Mouse (Mus musculus) C2C12 (cell line): ENCODE measurements around the gene Hsd17b13. TPM values are rescaled to one million over a fixed set of nuclear protein-coding genes. Genes with fewer than 3 reads are reported as not detected.
A peak's percentile ranks its signal among the peaks of the same experiment; 100 is the strongest.

Experiments used
- H3K27me3 ChIP-seq: one replicate; pipeline ENCODE4 v1.6.1; 2011; ENCODE audit not compliant: control insufficient read depth, insufficient read depth, insufficient read length
- H3K36me3 ChIP-seq: one replicate; pipeline ENCODE4 v1.6.1; 2011; ENCODE audit not compliant: control insufficient read depth, insufficient read depth
- H3K4me3 ChIP-seq: one replicate; pipeline ENCODE4 v1.5.1; 2011; ENCODE audit warnings: mild to moderate bottlenecking, control low read depth; ENCODE audit not compliant: poor library complexity, insufficient read depth, severe bottlenecking
- H3K79me2 ChIP-seq: one replicate; pipeline ENCODE4 v1.6.1; 2011; ENCODE audit not compliant: control insufficient read depth, insufficient read depth
- H3K79me3 ChIP-seq: one replicate; pipeline ENCODE4 v1.6.1; 2011; ENCODE audit warnings: low read depth, control low read depth
- H3ac ChIP-seq: one replicate; pipeline ENCODE3; 2011; ENCODE audit warnings: low read depth; ENCODE audit not compliant: control insufficient read depth, insufficient read length
- CEBPB ChIP-seq: IDR thresholded peaks from one replicate; pipeline ENCODE4 v1.6.1; 2011; ENCODE audit warnings: low read depth, mild to moderate bottlenecking, control low read depth, moderate library complexity
- CTCF ChIP-seq: IDR thresholded peaks from one replicate; pipeline ENCODE4 v1.5.1; 2011; ENCODE audit not compliant: control insufficient read depth, insufficient read depth, insufficient read length
- FOSL1 ChIP-seq: IDR thresholded peaks from one replicate; pipeline ENCODE4 v1.8.0; 2011; ENCODE audit warnings: mild to moderate bottlenecking, low read length; ENCODE audit not compliant: poor library complexity, insufficient read depth, severe bottlenecking
- MAX ChIP-seq: IDR thresholded peaks from one replicate; pipeline ENCODE4 v1.6.1; 2011; ENCODE audit warnings: mild to moderate bottlenecking, control low read depth
- MYOD1 ChIP-seq: IDR thresholded peaks from one replicate; pipeline ENCODE4 v1.6.1; 2011; ENCODE audit warnings: low read depth; ENCODE audit not compliant: control insufficient read depth, insufficient read length
- MYOG ChIP-seq: IDR thresholded peaks from one replicate; pipeline ENCODE4 v1.6.1; 2011; ENCODE audit not compliant: control insufficient read depth, insufficient read length; ENCODE audit errors: extremely low read depth
- USF1 ChIP-seq: IDR thresholded peaks from one replicate; pipeline ENCODE4 v1.6.1; 2011; ENCODE audit warnings: low read depth, mild to moderate bottlenecking, control low read depth, moderate library complexity
- polyA plus RNA-seq: library from polyadenylated mRNA; unstranded; fragments of >200 nt; fragmentation: generic; extraction: Trizol; gene quantifications from one replicate; pipeline ENCODE4 v1.2.1, GENCODE M21; 2012; ENCODE audit warnings: missing spikeins

The Hsd17b13 gene
- polyA plus RNA-seq, 1 experiment: not detected

DNA sequence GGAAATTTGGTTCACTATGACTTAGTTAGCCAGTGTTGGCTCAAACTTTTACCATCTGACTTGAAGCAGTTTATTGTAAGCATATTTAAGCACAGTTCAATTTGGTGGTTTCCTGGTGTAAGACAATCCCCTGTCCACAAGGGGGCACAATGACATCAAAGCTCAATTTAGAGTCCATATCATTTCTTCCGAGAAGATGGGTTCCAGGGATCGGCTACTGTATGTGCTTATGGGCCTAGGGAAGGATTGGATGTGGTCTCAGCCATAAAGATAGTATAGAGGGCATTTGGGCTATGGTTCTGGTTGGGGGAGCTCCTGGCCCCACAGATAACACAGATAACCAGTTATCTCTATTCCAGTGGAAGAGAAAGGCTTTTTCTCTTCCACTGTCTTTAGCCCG lies 18.0 kb upstream of the Hsd17b13 start:
- Histone ChIP-seq H3K79me2 (no peaks in the 10 kb centered on the region), H3K27me3 (no peaks in the 10 kb centered on the region), H3K36me3 (no peaks in the 10 kb centered on the region), H3K79me3 (no peaks in the 10 kb centered on the region), H3K4me3 (no peak overlapping the region), H3ac (no peak overlapping the region)
- TF ChIP-seq FOSL1: no peak
- no peak for TF ChIP-seq MYOD1
- TF ChIP-seq USF1: no peak
- TF ChIP-seq MAX: no peak
- TF ChIP-seq CEBPB: no peak
- TF ChIP-seq MYOG: no peak
- no peak for TF ChIP-seq CTCF

DNA sequence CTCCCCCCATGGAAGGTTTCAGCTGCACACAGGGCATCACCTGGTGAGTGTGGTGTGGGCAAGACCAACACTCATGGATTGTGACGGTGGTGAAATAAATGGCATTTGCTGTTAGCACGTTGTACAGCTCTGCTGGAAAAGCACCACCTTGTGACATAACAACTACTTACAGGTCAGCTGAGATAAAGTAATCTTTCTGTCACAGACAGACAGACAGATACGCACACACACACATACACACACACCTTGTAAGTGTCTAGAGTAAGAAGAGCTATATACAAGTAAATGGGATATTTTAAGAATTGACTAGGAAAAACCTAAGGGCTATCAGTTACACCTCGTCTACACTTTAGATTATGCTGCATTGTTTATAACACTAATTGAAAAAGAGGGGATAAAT lies 17.5 kb upstream of the Hsd17b13 start:
- TF ChIP-seq FOSL1 (no peak), MYOD1 (no peak), MYOG (no peak), CEBPB (no peak)

DNA sequence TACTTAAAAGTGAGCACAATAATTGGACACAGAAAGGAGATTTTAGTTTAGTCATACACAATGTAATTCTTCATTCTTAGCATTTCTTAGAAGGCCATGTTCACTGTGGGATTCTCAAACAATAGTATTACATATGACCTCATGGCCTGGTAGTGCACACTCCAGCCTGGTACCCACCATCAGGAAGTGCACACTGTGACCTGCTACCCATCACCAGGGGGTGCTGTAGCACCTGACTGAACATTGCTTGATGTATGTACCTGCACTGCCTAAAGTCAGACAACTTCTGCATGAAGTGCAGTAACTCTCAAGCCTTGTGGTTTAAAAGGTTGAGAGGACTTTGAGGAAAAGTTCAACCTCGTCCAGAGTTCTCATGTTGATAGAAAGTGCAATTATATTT lies 16.4 kb upstream of the Hsd17b13 start:
- no peaks in the 10 kb centered on the region for H3K79me3 ChIP-seq
- H3K79me2 ChIP-seq: no peaks in the 10 kb centered on the region
- no peaks in the 10 kb centered on the region for H3K27me3 ChIP-seq
- H3K36me3 ChIP-seq: no peaks in the 10 kb centered on the region
- TF ChIP-seq MAX (no peak), CTCF (peak; percentile 6)
- no peak overlapping the region for H3ac ChIP-seq
- H3K4me3 ChIP-seq: no peak overlapping the region

More for the DNA sequence above, 17.5 kb upstream of the Hsd17b13 start:
- no peak overlapping the region for H3K4me3 ChIP-seq
- no peaks in the 10 kb centered on the region for H3K27me3 ChIP-seq
- no peaks in the 10 kb centered on the region for H3K36me3 ChIP-seq
- no peak overlapping the region for H3ac ChIP-seq
- H3K79me3 ChIP-seq: no peaks in the 10 kb centered on the region
- no peaks in the 10 kb centered on the region for H3K79me2 ChIP-seq

DNA sequence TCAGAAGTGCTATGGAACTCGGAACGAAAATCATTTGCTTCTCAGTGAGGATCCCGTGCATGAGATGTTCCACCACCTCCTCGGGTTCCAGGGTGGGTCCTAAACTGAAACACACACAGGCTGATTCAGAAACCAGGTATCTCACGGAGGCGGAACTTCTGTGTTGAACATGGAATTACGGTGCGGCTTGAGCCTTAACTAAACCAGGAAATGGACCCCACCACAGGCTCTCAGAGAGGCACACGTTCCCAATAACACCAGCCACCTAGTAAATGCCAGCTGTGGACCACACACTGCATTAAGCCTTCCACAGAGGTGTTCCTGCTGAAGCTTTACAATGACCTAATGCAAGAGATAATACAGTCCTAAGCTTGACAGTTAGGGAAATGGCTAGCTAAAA lies 15.6 kb upstream of the Hsd17b13 start:
- Histone ChIP-seq H3K79me3 (no peaks in the 10 kb centered on the region), H3K79me2 (no peaks in the 10 kb centered on the region), H3K4me3 (no peak overlapping the region), H3K36me3 (no peaks in the 10 kb centered on the region), H3K27me3 (no peaks in the 10 kb centered on the region), H3ac (no peak overlapping the region)
- TF ChIP-seq MYOG (no peak), CEBPB (no peak), CTCF (no peak), MAX (no peak)

DNA sequence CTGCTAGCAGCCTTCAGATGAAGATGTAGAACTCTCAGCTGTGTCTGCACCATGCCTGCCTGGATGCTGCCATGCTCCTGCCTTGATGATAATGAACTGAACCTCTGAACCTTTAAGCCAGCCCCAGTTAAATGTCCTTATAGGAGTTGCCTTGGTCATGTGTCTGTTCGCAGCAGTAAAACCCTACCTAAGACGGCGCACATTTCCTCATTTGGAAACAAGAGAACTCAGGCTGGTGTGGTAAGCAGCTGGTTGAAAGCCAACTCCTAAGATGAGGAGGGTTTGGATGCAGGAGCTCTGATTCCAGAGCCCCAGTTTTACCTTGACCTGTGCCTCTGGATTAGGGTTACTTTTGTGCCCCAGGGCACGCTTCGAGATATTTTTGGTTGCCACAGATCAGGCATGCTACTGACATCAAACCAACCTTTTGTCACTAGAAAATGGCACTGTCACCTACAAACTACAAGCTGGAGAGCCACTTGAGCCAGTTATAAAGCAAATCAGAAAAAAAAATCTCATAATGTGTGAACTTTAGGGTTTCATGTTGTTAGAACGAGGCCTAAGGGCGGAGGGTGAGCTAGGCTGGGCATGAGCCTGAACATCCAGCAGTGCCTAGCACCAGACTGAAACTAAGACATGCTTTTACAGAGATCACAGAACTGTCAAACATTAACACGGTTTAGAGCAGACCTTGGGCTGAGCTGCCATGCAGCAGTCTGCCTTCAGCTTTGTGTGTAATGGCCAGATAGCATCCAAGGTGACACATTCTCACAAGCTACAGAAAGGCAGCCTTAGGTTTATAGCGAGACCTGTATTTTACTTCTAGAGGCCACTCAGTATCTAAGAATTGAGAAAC lies 3.7 kb upstream of the Hsd17b13 start:
- Histone ChIP-seq H3K79me3 (no peaks in the 10 kb centered on the region), H3ac (no peak overlapping the region), H3K79me2 (no peaks in the 10 kb centered on the region), H3K27me3 (no peaks in the 10 kb centered on the region), H3K36me3 (no peaks in the 10 kb centered on the region), H3K4me3 (no peak overlapping the region)
- TF ChIP-seq CEBPB (no peak), MYOD1 (no peak), CTCF (no peak), MAX (no peak), MYOG (no peak), USF1 (no peak), FOSL1 (no peak)

DNA sequence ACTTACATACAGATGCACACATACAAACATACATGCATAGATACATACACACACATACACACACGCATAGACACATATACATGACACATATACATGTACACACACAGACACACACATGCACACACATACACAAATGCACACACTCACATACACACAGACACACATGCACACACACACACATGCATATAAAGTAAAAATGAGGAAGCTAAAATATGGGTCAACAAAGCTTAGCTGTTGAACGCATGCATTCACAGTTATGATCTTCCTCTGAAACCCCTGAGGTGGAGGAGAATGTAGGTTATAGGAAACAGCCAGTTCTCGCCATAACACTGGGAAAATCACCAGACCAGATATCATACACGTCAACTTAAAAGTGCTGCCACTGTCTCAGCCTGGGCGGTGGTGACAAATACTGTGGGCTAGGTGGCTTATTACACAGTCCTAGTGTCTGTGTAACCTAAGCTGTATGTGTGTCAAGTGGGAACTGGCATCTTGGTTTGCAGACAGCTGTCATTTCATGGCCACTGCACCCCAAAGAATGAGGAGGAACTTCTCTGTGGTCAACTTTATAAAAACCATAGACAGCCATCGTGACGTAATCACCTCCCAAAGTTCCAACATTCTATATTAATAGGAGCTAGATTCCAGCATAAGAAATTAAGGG lies 829 bp upstream of the Hsd17b13 start:
- Histone ChIP-seq H3K4me3 (no peak overlapping the region), H3ac (no peak overlapping the region), H3K79me3 (no peaks in the 10 kb centered on the region), H3K36me3 (no peaks in the 10 kb centered on the region), H3K27me3 (no peaks in the 10 kb centered on the region), H3K79me2 (no peaks in the 10 kb centered on the region)
- TF ChIP-seq CTCF (no peak), MYOD1 (no peak), MYOG (no peak), USF1 (no peak)
